Mouse (Mus musculus): ENCODE measurements around the gene Aff1.

- TF ChIP-seq GATA1 (IDR thresholded peaks at IDR 0.05; ENCODE audit: low read length) (no peak), TAL1 (IDR thresholded peaks at IDR 0.05; ENCODE audit: low read length) (no peak)
These were observed 35.7 kb downstream of the Aff1 start for GRCm38 (mm10) chr5:103727777-103728395.
